Mouse (Mus musculus) kidney, postnatal 0 days (tissue): ENCODE results near the gene Syce2. TPM values are rescaled to one million over a fixed set of nuclear protein-coding genes. Genes with fewer than 3 reads are reported as not detected.

Experiments used
- ATAC-seq: fragments of 200-750 bp; cut with Nextera tagmentation; replicated peaks from 2 replicates; pipeline ENCODE4 v1.8.0; 2017; ENCODE audit warnings: low read depth, moderate number of reproducible peaks, moderate TSS enrichment, moderate library complexity; ENCODE audit not compliant: low FRiP score
- DNase-seq: peaks from one replicate; pipeline ENCODE4 v3.0.0-alpha.2; 2016; ENCODE audit warnings: low spot score
- H3K27ac ChIP-seq: fragments of 300-500 bp; sonication (generic); 2 replicates; pipeline ENCODE4 v1.5.1; 2014; ENCODE audit warnings: mild to moderate bottlenecking
- H3K27me3 ChIP-seq: fragments of 300-500 bp; sonication (generic); 2 replicates; pipeline ENCODE4 v1.6.1; 2014; ENCODE audit warnings: low read length, mixed read lengths; ENCODE audit not compliant: insufficient read depth
- H3K36me3 ChIP-seq: fragments of 300-500 bp; sonication (generic); 2 replicates; pipeline ENCODE4 v1.6.1; 2014; ENCODE audit warnings: low read length, mixed read lengths; ENCODE audit not compliant: insufficient read depth
- H3K4me1 ChIP-seq: fragments of 300-500 bp; sonication (generic); replicated peaks from 2 replicates; pipeline ENCODE4 v1.6.1; 2014; ENCODE audit warnings: antibody characterized with exemption, low read length, mixed read lengths; ENCODE audit not compliant: insufficient read depth
- H3K4me2 ChIP-seq: fragments of 300-500 bp; sonication (generic); 2 replicates; pipeline ENCODE4 v1.6.1; 2014; ENCODE audit warnings: mild to moderate bottlenecking, low read length, moderate library complexity, mixed read lengths
- H3K4me3 ChIP-seq: fragments of 300-500 bp; sonication (generic); replicated peaks from 2 replicates; pipeline ENCODE4 v1.5.1; 2014; ENCODE audit warnings: low read depth, low read length
- H3K9ac ChIP-seq: fragments of 300-500 bp; sonication (generic); 2 replicates; pipeline ENCODE4 v1.6.1; 2014; ENCODE audit warnings: low read depth, low read length
- H3K9me3 ChIP-seq: fragments of 300-500 bp; sonication (generic); replicated peaks from 2 replicates; pipeline ENCODE4 v1.6.1; 2016; ENCODE audit warnings: low read length, inconsistent platforms, mixed read lengths
- CTCF ChIP-seq: IDR thresholded peaks from 2 replicates; pipeline ENCODE4 v1.5.1; 2016; ENCODE audit warnings: antibody characterized with exemption, low read depth, mild to moderate bottlenecking, moderate library complexity
- WGBS: fragments of 180-500 bp; shearing (Covaris S2); extraction: QIAGEN DNeasy Blood & Tissue Kit; methylation state at CpG from one replicate; pipeline ENCODE4 v1.1.7; 2014; 5-methylcytosine and 5-hydroxymethylcytosine counted together
- polyA plus RNA-seq: library from polyadenylated mRNA; unstranded; fragments of >200 nt; fragmentation: Nextera tagmentation; extraction: Ambion mirVana; gene quantifications from 2 replicates; pipeline ENCODE4 v1.2.1, GENCODE M21; 2015

Syce2 gene
- polyA plus RNA-seq, 1 experiment from 2014 or later = 43.0 TPM

DNA sequence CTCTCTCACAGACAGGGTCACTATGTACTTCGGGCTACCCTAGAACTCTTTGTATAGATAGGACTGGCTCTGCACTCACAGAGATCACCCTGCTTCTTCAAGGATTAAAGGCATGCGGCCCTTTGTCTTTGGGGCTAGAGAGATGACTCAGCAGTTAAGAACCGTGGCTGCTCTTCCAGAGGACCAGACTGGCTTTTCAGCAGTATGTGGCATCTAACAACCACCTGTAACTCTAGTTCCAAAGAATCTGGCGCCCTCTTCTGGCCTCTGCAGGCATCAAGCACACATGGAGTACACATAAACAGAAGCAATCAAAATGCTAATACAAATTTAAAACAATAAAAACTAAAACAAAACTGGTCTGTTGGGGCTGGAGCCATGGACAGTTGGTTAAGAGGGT is 42.0 kb downstream of the Syce2 start:
- H3K27me3 ChIP-seq = peaks cover 12% of the 10 kb centered on the region
- H3K4me1 ChIP-seq = peaks cover 11% of the 10 kb centered on the region; the same call in 1 of the 2 replicates
- no peaks in the 10 kb centered on the region for H3K9me3 ChIP-seq
- H3K27ac ChIP-seq = no peak overlapping the region
- H3K36me3 ChIP-seq = no peaks in the 10 kb centered on the region
- H3K4me2 ChIP-seq = no peak overlapping the region
- peak; percentile 55 for TF ChIP-seq CTCF
- WGBS = 33% methylated on average over 4 of the region's 4 CpGs
- DNase-seq = no peak
- ATAC-seq = no peak
- no peak overlapping the region for H3K4me3 ChIP-seq
- no peak overlapping the region for H3K9ac ChIP-seq

DNA sequence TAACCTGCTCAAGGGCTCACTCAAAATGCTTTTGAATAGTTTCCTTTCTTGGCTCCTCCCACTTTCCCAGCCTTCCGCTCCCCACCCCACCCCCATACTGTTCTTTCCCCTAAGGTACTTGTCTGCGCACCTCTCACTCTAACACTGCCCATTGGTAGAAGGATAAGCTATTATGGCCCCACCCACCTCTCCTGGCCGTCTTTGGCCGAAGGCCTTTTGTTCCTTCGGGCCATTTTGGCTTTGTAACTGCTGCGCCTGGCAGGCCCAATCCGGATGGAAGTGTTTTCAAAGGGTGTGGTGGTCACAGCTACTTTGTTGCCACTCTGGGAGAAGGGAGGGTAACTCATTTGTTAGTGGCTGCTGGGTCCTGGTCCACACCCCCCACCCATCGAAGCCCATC is 43.4 kb downstream of the Syce2 start:
- DNase-seq = no peak
- Histone ChIP-seq H3K4me2 (no peak overlapping the region), H3K27ac (no peak overlapping the region), H3K4me3 (no peak overlapping the region), H3K27me3 (peaks cover 12% of the 10 kb centered on the region), H3K4me1 (peaks cover 9% of the 10 kb centered on the region; the same call in 1 of the 2 replicates), H3K9me3 (no peaks in the 10 kb centered on the region), H3K9ac (no peak overlapping the region), H3K36me3 (no peaks in the 10 kb centered on the region)
- no peak for ATAC-seq
- TF ChIP-seq CTCF = no peak
- WGBS = 85% methylated on average over 8 of the region's 8 CpGs

DNA sequence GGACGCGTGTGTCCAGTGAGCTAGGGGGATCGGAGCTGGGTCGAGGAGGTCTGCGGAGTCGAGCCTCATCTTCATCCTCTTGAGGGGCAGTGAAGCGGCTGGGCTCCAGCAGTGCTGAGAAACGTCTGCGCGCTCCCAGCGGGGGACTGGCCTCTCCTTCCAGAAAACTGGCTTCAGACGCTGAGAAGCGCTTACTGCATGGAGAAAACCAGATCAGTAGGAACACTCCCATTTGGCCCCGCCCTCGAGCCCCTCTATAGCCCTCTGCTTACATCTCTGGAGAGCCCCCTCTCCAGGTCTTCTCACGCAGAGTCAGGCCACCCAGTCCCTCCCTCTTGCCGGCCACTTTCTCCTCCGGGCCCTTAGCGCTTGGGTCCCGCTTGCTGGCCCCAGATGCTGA is 45.9 kb downstream of the Syce2 start:
- no peaks in the 10 kb centered on the region for H3K36me3 ChIP-seq
- DNase-seq = no peak

DNA sequence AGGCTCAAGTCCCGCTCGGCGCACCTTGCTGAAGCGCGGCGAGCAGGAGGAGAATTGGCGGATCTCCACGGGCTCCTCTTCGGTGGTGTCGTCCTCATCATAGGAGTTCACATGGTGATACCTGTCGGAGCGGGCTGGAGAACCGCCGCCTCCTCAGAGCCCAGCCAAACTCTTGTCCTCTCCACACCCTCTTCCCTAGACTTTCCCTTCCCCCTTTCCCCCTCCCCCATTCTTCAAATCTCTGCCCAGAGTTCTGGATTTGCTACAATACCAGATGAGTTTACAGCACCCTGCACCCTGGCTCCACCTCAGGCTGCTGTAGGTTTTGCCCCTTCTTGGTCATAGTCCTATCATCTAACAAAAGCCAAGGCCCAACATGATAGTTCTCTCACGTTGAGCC is 46.7 kb downstream of the Syce2 start:
- Histone ChIP-seq H3K27ac (no peak overlapping the region), H3K27me3 (peaks cover 3% of the 10 kb centered on the region; the same call in 1 of the 2 replicates), H3K36me3 (no peaks in the 10 kb centered on the region), H3K4me2 (no peak overlapping the region), H3K9ac (no peak overlapping the region), H3K4me3 (no peak overlapping the region), H3K4me1 (no peaks in the 10 kb centered on the region), H3K9me3 (no peaks in the 10 kb centered on the region)
- TF ChIP-seq CTCF = no peak
- ATAC-seq (no peak), DNase-seq (no peak)
- whole genome bisulfite sequencing = 93% methylated on average over 15 of the region's 15 CpGs

More for the DNA sequence above, 45.9 kb downstream of the Syce2 start:
- Histone ChIP-seq H3K27ac (no peak overlapping the region), H3K4me3 (no peak overlapping the region), H3K27me3 (peaks cover 3% of the 10 kb centered on the region; the same call in 1 of the 2 replicates), H3K9ac (no peak overlapping the region), H3K4me2 (no peak overlapping the region), H3K4me1 (peaks cover 2% of the 10 kb centered on the region; the same call in 1 of the 2 replicates), H3K9me3 (no peaks in the 10 kb centered on the region)
- ATAC-seq = no peak
- 30% methylated on average over 20 of the region's 20 CpGs for WGBS
- no peak for TF ChIP-seq CTCF

DNA sequence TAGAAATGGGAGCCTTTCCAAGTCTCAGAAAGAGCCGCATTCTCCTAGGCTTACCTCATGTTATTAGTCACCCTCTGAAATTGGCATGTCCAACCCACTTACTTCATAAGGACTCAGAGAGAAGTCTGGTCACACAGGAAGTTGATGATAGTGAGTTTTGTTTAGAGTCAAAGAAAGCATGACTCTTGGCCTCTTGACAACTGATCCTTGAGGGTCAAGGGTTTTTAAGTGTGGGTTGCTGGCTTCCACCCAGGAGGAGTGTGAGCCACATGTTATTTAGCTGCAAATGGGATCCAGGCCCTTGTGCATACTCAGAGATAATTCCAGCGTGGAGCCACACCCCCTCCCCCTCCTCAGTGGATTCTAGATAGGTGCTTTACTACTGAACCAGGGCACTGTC is 49.7 kb downstream of the Syce2 start:
- Histone ChIP-seq H3K4me2 (no peak overlapping the region), H3K27me3 (peaks cover 3% of the 10 kb centered on the region; the same call in 1 of the 2 replicates), H3K4me3 (no peak overlapping the region), H3K36me3 (no peaks in the 10 kb centered on the region), H3K9ac (no peak overlapping the region), H3K4me1 (no peaks in the 10 kb centered on the region), H3K27ac (no peak overlapping the region), H3K9me3 (no peaks in the 10 kb centered on the region)
- TF ChIP-seq CTCF = no peak
- ATAC-seq (no peak), DNase-seq (no peak)
- 74% methylated on average over 2 of the region's 2 CpGs for WGBS

GRCm38 (mm10) chr8:84925557-84925956 is 53.6 kb downstream of the Syce2 start:
- WGBS = 62% methylated on average over 7 of the region's 7 CpGs
- Histone ChIP-seq H3K4me3 (no peak overlapping the region), H3K27me3 (peaks cover 13% of the 10 kb centered on the region), H3K27ac (no peak overlapping the region), H3K4me1 (0 out of 2 replicates have a peak, but pooled peaks cover 4% of the 10 kb centered on the region), H3K9ac (no peak overlapping the region), H3K4me2 (no peak overlapping the region), H3K36me3 (no peaks in the 10 kb centered on the region), H3K9me3 (no peaks in the 10 kb centered on the region)
- ATAC-seq (no peak), DNase-seq (no peak)
- no peak for TF ChIP-seq CTCF

DNA sequence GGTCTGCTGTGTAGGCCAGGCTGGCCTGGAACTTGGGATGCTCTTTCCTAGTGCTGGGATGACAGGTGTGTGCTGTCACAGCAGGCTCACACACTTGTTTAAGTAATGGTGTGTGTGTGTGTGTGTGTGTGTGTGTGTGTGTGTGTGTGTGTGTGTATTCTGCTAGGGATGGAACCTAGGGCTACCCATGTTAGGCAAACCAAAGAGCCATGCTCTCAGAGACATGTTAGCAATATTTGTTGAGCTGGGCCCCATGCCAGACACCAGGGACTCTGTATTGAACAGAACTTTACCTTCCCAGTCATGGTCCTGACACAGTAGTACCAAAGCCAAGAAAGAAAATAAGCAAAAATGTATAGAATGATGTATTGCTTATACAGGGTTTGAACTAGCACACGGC is 55.6 kb downstream of the Syce2 start:
- whole genome bisulfite sequencing = 80% methylated on average over 1 of the region's 1 CpGs
- Histone ChIP-seq H3K9ac (no peak overlapping the region), H3K27ac (no peak overlapping the region), H3K36me3 (no peaks in the 10 kb centered on the region), H3K9me3 (no peaks in the 10 kb centered on the region), H3K4me3 (no peak overlapping the region), H3K4me1 (0 out of 2 replicates have a peak, but pooled peaks cover 4% of the 10 kb centered on the region), H3K4me2 (no peak overlapping the region), H3K27me3 (peaks cover 13% of the 10 kb centered on the region)
- TF ChIP-seq CTCF = no peak
- DNase-seq = no peak
- no peak for ATAC-seq
